Mouse (Mus musculus): ENCODE measurements around the gene Esrrg.

DNA sequence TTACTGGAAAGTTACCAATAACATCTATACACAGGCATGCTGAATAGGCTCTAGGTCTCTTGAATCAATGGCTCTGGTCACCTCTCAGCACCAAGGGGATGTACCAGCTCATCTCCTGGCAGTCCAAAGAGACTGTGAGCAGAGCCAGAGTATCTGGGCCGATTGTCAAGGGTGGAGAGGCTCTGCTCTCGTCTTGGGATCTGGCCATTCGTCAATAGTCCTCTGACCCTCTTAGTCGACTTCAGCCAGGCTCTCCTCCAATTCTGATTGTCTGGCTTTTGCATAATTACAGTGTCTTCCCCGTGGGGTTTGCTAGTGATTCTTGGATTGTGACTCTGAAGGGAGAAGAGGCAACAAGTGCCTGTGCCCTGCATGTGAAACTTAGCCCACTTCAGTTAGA, 41.3 kb downstream of the Esrrg start:
- TF ChIP-seq CTCF (IDR thresholded peaks at IDR 0.05; ENCODE audit: low read depth, low read length) (no peak), POLR2A (IDR thresholded peaks at IDR 0.05; ENCODE audit: extremely low read depth, insufficient read depth, low read length) (no peak)

All from liver, adult 2 months (tissue).